Mouse (Mus musculus): ENCODE measurements around the gene Gm20388. TPM values are rescaled to one million over a fixed set of nuclear protein-coding genes. Genes with fewer than 3 reads are reported as not detected.

The Gm20388 gene
- polyA plus RNA-seq, 1 experiment = 49.7 TPM

- TF ChIP-seq CTCF (conservative IDR thresholded peaks at IDR 0.05; ENCODE audit: insufficient read depth, insufficient read length, low read depth, low read length) (no peak), POLR2A (IDR thresholded peaks at IDR 0.05; ENCODE audit: low read depth, low read length) (no peak)
- no peak for DNase-seq
- no peaks in the 10 kb centered on the region for H3K27me3 ChIP-seq (replicated peaks; ENCODE audit: control insufficient read depth, insufficient read depth, low read length)
- H3K4me1 ChIP-seq (ENCODE audit: control insufficient read depth, insufficient read depth, low read length) = no peaks in the 10 kb centered on the region
- H3K36me3 ChIP-seq (ENCODE audit: control insufficient read depth, insufficient read depth, low read length) = no peaks in the 10 kb centered on the region
- no peak overlapping the region for H3K4me3 ChIP-seq (ENCODE audit: insufficient read depth, low read depth, low read length)
- no peak overlapping the region for H3K27ac ChIP-seq (ENCODE audit: insufficient read depth, low read depth, low read length)
- WGBS = 57% methylated on average over 3 of the region's 3 CpGs
Measured at GRCm38 (mm10) chr8:121462092-121462491, 1551.5 kb downstream of the Gm20388 start.

- WGBS = 63% methylated on average over 49 of the region's 49 CpGs
- no peak overlapping the region for H3K27ac ChIP-seq (ENCODE audit: insufficient read depth, low read depth, low read length)
- H3K4me1 ChIP-seq (ENCODE audit: control insufficient read depth, insufficient read depth, low read length) = no peaks in the 10 kb centered on the region
- TF ChIP-seq CTCF (conservative IDR thresholded peaks at IDR 0.05; ENCODE audit: insufficient read depth, insufficient read length, low read depth, low read length) (no peak), POLR2A (IDR thresholded peaks at IDR 0.05; ENCODE audit: low read depth, low read length) (no peak)
- no peaks in the 10 kb centered on the region for H3K27me3 ChIP-seq (replicated peaks; ENCODE audit: control insufficient read depth, insufficient read depth, low read length)
- no peak for DNase-seq
- H3K36me3 ChIP-seq (ENCODE audit: control insufficient read depth, insufficient read depth, low read length) = no peaks in the 10 kb centered on the region
- no peak overlapping the region for H3K4me3 ChIP-seq (ENCODE audit: insufficient read depth, low read depth, low read length)
Measured at GRCm38 (mm10) chr8:121468083-121469071, 1557.7 kb downstream of the Gm20388 start.

DNA sequence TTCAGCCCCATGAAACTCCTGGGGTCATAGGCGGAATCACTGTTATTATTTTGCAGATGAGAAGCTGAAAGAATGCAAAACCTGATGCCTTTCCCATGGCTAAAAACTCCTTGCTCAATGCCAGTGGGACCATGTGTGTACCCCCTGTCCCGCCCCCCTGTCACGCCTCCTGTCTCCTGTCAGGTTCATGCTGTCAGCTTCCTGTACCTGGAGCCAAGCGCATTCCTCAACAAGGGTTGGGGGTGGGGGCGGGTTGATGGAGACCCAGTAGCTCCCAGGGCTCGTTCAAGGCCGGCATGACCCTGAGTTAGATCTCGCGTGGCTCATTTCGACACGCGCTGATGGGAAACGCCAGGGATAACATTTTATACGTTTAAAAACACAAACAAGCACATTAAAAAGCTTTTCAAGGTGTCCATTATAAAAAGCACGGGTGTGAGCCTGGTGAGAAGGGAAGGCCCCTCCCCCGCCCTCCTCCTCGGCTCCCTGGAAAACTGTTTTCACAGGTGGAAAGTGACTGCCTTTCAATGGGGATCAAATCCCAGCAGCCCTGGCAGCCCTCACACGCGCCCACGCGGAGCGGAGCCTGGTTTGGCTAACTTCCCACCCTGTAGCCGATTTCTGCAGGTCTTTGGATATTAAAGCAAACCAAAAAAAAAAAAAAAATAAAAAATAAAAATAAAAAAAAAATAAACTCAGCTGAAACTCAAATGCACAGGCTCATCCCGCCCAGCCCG, 1563.7 kb downstream of the Gm20388 start:
- Histone ChIP-seq H3K36me3 (ENCODE audit: control insufficient read depth, insufficient read depth, low read length) (no peaks in the 10 kb centered on the region), H3K4me3 (ENCODE audit: insufficient read depth, low read depth, low read length) (no peak overlapping the region), H3K27ac (ENCODE audit: insufficient read depth, low read depth, low read length) (no peak overlapping the region), H3K4me1 (ENCODE audit: control insufficient read depth, insufficient read depth, low read length) (no peaks in the 10 kb centered on the region), H3K27me3 (replicated peaks; ENCODE audit: control insufficient read depth, insufficient read depth, low read length) (no peaks in the 10 kb centered on the region)
- WGBS = 16% methylated on average over 25 of the region's 25 CpGs
- TF ChIP-seq POLR2A (IDR thresholded peaks at IDR 0.05; ENCODE audit: low read depth, low read length) (no peak), CTCF (conservative IDR thresholded peaks at IDR 0.05; ENCODE audit: insufficient read depth, insufficient read length, low read depth, low read length) (no peak)
- DNase-seq = no peak

- H3K27me3 ChIP-seq (replicated peaks; ENCODE audit: control insufficient read depth, insufficient read depth, low read length) = no peaks in the 10 kb centered on the region
- WGBS = 7% methylated on average over 18 of the region's 18 CpGs
- DNase-seq = no peak
- no peak overlapping the region for H3K27ac ChIP-seq (ENCODE audit: insufficient read depth, low read depth, low read length)
- H3K4me3 ChIP-seq (ENCODE audit: insufficient read depth, low read depth, low read length) = no peak overlapping the region
- no peaks in the 10 kb centered on the region for H3K4me1 ChIP-seq (ENCODE audit: control insufficient read depth, insufficient read depth, low read length)
- TF ChIP-seq CTCF (conservative IDR thresholded peaks at IDR 0.05; ENCODE audit: insufficient read depth, insufficient read length, low read depth, low read length) = no peak
- no peak for TF ChIP-seq POLR2A (IDR thresholded peaks at IDR 0.05; ENCODE audit: low read depth, low read length)
- H3K36me3 ChIP-seq (ENCODE audit: control insufficient read depth, insufficient read depth, low read length) = no peaks in the 10 kb centered on the region
Measured at GRCm38 (mm10) chr8:121474898-121475284, 1564.2 kb downstream of the Gm20388 start.

GRCm38 (mm10) chr8:121477851-121478547, 1567.4 kb downstream of the Gm20388 start:
- H3K27me3 ChIP-seq (replicated peaks; ENCODE audit: control insufficient read depth, insufficient read depth, low read length) = no peaks in the 10 kb centered on the region
- WGBS = 58% methylated on average over 20 of the region's 20 CpGs
- peak overlapping the region; percentile 57; the same call in 1 of the 2 replicates for H3K27ac ChIP-seq (ENCODE audit: insufficient read depth, low read depth, low read length)
- TF ChIP-seq CTCF (conservative IDR thresholded peaks at IDR 0.05; ENCODE audit: insufficient read depth, insufficient read length, low read depth, low read length) (no peak), POLR2A (IDR thresholded peaks at IDR 0.05; ENCODE audit: low read depth, low read length) (no peak)
- H3K4me1 ChIP-seq (ENCODE audit: control insufficient read depth, insufficient read depth, low read length) = no peaks in the 10 kb centered on the region
- no peak overlapping the region for H3K4me3 ChIP-seq (ENCODE audit: insufficient read depth, low read depth, low read length)
- H3K36me3 ChIP-seq (ENCODE audit: control insufficient read depth, insufficient read depth, low read length) = no peaks in the 10 kb centered on the region
- DNase-seq = peak; percentile 30

- WGBS = 66% methylated on average over 8 of the region's 8 CpGs
- Histone ChIP-seq H3K4me3 (ENCODE audit: insufficient read depth, low read depth, low read length) (no peak overlapping the region), H3K27me3 (replicated peaks; ENCODE audit: control insufficient read depth, insufficient read depth, low read length) (no peaks in the 10 kb centered on the region), H3K36me3 (ENCODE audit: control insufficient read depth, insufficient read depth, low read length) (no peaks in the 10 kb centered on the region), H3K4me1 (ENCODE audit: control insufficient read depth, insufficient read depth, low read length) (no peaks in the 10 kb centered on the region), H3K27ac (ENCODE audit: insufficient read depth, low read depth, low read length) (no peak overlapping the region)
- TF ChIP-seq POLR2A (IDR thresholded peaks at IDR 0.05; ENCODE audit: low read depth, low read length) (no peak), CTCF (conservative IDR thresholded peaks at IDR 0.05; ENCODE audit: insufficient read depth, insufficient read length, low read depth, low read length) (no peak)
- no peak for DNase-seq
Measured at GRCm38 (mm10) chr8:121479144-121479543, 1568.5 kb downstream of the Gm20388 start.

Data from kidney, adult 2 months (tissue).